Mouse (Mus musculus): ENCODE data around the gene Tfap2b. TPM values are rescaled to one million over a fixed set of nuclear protein-coding genes. Genes with fewer than 3 reads are reported as not detected.

Tfap2b gene
- polyA plus RNA-seq, 1 experiment from 2014 or later, result 3.0 TPM

DNA sequence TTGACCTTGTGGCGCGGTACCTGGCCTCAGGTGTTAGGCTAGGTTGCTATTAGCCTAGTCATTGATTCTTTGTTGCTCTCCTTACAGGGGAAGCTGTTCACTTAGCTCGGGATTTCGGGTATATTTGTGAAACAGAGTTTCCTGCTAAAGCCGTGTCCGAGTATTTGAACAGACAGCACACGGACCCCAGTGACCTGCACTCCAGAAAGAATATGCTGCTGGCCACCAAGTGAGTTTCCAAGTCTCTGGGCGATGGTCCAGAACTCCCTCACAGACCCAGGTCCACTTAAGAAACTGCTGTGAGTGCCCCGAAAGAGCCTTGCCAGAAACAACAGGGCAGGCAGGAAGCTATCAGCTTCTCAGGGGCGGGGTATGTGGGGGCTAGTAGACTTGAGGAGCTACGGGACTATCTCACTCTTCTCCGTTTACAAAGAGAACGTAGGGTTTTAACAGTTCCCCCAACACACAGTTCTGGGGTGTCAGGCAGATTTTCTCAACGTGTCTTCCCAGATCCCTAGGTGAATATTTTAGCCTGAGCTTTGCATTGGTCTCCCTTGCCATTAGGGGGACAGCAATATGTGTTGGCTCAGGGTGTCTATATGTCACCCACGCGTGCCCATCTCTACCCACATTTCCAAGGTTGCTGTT, 22.3 kb downstream of the Tfap2b start:
- no peak overlapping the region for H3K4me3 ChIP-seq (replicated peaks; ENCODE audit: low read length)
- no peak for ATAC-seq
- under 1% methylated on average over 16 of the region's 16 CpGs for WGBS
- no peaks in the 10 kb centered on the region for H3K9me3 ChIP-seq (ENCODE audit: control insufficient read depth, low read length)
- no peak overlapping the region for H3K9ac ChIP-seq (replicated peaks; ENCODE audit: low read depth, low read length)
- H3K27ac ChIP-seq (ENCODE audit: low read length), result no peak overlapping the region
- H3K36me3 ChIP-seq (ENCODE audit: control insufficient read depth, insufficient read depth), result no peaks in the 10 kb centered on the region
- no peaks in the 10 kb centered on the region for H3K4me1 ChIP-seq (replicated peaks; ENCODE audit: control insufficient read depth, insufficient read depth, low read length)
- H3K27me3 ChIP-seq (replicated peaks; ENCODE audit: control insufficient read depth, insufficient read depth, low read length), result peaks cover 76% of the 10 kb centered on the region
- no peak overlapping the region for H3K4me2 ChIP-seq (ENCODE audit: low read length)

DNA sequence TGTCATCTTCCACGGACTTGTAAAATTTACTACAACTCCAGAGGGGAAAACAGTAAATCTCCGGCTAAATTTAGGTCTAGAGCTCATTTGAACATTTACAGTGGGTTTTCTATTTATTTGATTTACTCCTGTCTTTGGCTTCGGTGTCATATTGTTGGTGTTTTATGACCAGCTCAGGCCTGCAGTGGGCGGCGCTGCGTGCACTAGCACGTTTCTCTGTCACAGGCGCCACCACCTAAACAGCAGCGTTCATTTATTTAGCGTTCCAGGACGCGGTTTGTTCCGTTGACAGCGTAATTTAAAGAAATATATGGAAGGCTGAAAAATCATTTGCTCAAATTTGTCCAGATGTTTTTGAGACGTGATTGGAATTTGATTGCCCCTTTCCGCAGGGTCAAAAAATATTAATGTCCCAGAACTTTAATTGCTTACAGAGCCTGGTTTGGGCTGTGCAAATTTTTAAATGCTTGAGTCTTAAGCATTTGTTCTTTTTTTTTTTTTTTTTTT, 22.9 kb downstream of the Tfap2b start:
- WGBS, result 3% methylated on average over 16 of the region's 16 CpGs
- no peak for ATAC-seq

DNA sequence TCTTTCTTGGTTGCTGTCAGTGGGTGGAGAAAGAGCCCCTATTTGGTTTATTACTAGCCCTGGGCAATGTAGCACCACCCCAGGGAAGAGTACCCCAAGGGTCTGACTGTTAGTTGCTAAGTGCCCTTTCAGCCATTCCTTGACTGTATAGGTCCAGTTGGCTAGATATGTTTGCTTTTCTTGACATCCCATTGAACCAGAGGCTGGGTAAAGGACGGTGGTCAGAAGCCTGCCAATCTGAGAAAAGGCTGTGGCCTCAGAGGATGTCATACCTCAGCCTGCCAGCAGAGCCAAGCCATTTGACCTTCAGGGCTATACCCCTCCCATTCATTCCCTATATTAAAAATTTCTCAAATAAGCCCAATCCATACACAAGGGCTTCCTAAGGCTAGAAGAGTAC, 24.0 kb downstream of the Tfap2b start:
- H3K4me1 ChIP-seq (replicated peaks; ENCODE audit: control insufficient read depth, insufficient read depth, low read length), result no peaks in the 10 kb centered on the region
- H3K9ac ChIP-seq (replicated peaks; ENCODE audit: low read depth, low read length), result no peak overlapping the region
- ATAC-seq, result no peak
- no peak overlapping the region for H3K27ac ChIP-seq (ENCODE audit: low read length)
- H3K36me3 ChIP-seq (ENCODE audit: control insufficient read depth, insufficient read depth), result no peaks in the 10 kb centered on the region
- peaks cover 76% of the 10 kb centered on the region for H3K27me3 ChIP-seq (replicated peaks; ENCODE audit: control insufficient read depth, insufficient read depth, low read length)
- WGBS, result 3% methylated on average over 1 of the region's 1 CpGs
- no peaks in the 10 kb centered on the region for H3K9me3 ChIP-seq (ENCODE audit: control insufficient read depth, low read length)
- no peak overlapping the region for H3K4me2 ChIP-seq (ENCODE audit: low read length)
- no peak overlapping the region for H3K4me3 ChIP-seq (replicated peaks; ENCODE audit: low read length)

More for the DNA sequence above, 22.9 kb downstream of the Tfap2b start:
- no peak overlapping the region for H3K4me2 ChIP-seq (ENCODE audit: low read length)
- H3K9ac ChIP-seq (replicated peaks; ENCODE audit: low read depth, low read length), result no peak overlapping the region
- H3K4me1 ChIP-seq (replicated peaks; ENCODE audit: control insufficient read depth, insufficient read depth, low read length), result no peaks in the 10 kb centered on the region
- H3K9me3 ChIP-seq (ENCODE audit: control insufficient read depth, low read length), result no peaks in the 10 kb centered on the region
- H3K4me3 ChIP-seq (replicated peaks; ENCODE audit: low read length), result no peak overlapping the region
- H3K27ac ChIP-seq (ENCODE audit: low read length), result no peak overlapping the region
- H3K27me3 ChIP-seq (replicated peaks; ENCODE audit: control insufficient read depth, insufficient read depth, low read length), result peaks cover 76% of the 10 kb centered on the region
- no peaks in the 10 kb centered on the region for H3K36me3 ChIP-seq (ENCODE audit: control insufficient read depth, insufficient read depth)

DNA sequence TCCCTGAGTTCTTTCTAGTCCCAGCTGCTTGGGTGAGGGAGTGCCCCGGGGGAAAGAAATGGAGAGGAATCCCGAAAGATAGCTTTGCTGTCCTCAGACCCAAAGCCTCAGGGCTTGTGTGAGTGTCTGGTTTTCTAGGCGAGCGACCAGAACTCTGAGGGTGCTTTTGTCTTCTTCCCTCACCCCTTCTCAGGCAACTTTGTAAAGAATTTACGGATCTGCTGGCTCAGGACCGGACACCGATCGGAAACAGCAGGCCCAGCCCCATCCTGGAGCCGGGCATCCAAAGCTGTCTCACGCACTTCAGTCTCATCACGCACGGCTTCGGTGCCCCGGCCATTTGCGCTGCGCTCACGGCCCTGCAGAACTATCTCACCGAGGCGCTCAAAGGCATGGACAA, 25.1 kb downstream of the Tfap2b start:
- no peak overlapping the region for H3K9ac ChIP-seq (replicated peaks; ENCODE audit: low read depth, low read length)
- no peak for ATAC-seq
- H3K27me3 ChIP-seq (replicated peaks; ENCODE audit: control insufficient read depth, insufficient read depth, low read length), result peaks cover 71% of the 10 kb centered on the region
- WGBS, result under 1% methylated on average over 19 of the region's 19 CpGs
- H3K27ac ChIP-seq (ENCODE audit: low read length), result no peak overlapping the region
- H3K36me3 ChIP-seq (ENCODE audit: control insufficient read depth, insufficient read depth), result no peaks in the 10 kb centered on the region
- no peaks in the 10 kb centered on the region for H3K4me1 ChIP-seq (replicated peaks; ENCODE audit: control insufficient read depth, insufficient read depth, low read length)
- no peak overlapping the region for H3K4me3 ChIP-seq (replicated peaks; ENCODE audit: low read length)
- H3K4me2 ChIP-seq (ENCODE audit: low read length), result no peak overlapping the region
- H3K9me3 ChIP-seq (ENCODE audit: control insufficient read depth, low read length), result peaks cover 1% of the 10 kb centered on the region; the same call in 1 of the 2 replicates

DNA sequence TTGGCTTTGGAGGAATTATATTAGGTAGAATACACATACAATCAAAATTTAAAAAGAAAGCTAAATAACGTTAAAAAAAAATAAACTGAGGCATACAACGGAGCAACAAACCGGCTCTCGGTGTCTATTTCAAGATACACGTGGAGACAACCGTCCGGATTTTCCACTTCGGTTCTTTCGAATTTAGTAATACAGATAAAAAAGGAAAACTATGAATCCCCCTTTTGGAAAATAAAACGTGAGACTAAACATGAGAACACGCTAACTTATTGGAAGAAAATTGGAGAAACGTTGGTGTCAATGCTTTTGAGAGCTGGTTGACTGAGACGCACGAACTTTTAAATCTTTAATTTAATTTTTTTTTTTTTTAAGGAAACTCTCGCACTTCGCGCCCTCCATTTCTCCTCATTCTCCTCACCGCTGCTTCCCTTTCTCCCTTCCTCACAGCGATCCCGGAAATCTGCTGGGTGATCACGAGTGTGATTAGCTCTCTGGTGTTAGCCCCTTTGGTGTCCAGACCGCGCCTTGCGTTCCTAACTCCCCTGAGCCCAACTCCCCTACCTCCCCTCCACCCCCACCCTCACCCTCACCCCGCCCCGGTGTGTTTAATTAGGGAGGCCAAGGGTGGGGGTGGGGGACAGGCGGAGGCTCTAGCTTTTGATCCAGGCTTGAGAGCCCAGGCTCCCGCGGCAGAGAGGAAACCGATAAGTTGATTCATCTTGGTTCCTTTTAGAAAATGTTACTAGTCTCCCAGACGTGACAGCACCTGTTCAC, 25.9 kb downstream of the Tfap2b start:
- peaks cover 69% of the 10 kb centered on the region for H3K27me3 ChIP-seq (replicated peaks; ENCODE audit: control insufficient read depth, insufficient read depth, low read length)
- H3K4me3 ChIP-seq (replicated peaks; ENCODE audit: low read length), result no peak overlapping the region
- H3K27ac ChIP-seq (ENCODE audit: low read length), result no peak overlapping the region
- no peak overlapping the region for H3K9ac ChIP-seq (replicated peaks; ENCODE audit: low read depth, low read length)
- no peaks in the 10 kb centered on the region for H3K4me1 ChIP-seq (replicated peaks; ENCODE audit: control insufficient read depth, insufficient read depth, low read length)
- H3K36me3 ChIP-seq (ENCODE audit: control insufficient read depth, insufficient read depth), result no peaks in the 10 kb centered on the region
- H3K4me2 ChIP-seq (ENCODE audit: low read length), result no peak overlapping the region
- peaks cover 3% of the 10 kb centered on the region; the same call in 1 of the 2 replicates for H3K9me3 ChIP-seq (ENCODE audit: control insufficient read depth, low read length)
- ATAC-seq, result no peak
- under 1% methylated on average over 31 of the region's 31 CpGs for WGBS

DNA sequence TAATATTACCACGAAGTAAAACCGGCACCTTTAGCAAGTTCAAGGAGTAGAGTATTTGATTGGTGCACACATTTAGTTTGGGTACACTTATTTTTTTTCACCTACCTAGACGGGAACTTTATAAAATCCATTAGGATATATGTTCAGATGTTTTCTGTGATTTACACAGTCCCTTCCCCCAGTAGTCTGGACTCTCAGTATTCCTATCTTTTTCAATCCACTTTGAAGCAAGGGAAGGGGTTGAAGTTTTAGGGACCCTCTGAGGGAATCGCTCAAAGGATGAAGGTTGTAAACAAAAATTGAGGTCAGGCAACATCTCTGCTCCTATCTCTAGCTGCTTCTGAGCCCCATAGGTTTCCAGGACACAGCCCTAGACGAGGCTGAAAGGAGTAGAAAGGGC, 27.3 kb downstream of the Tfap2b start:
- no peak overlapping the region for H3K27ac ChIP-seq (ENCODE audit: low read length)
- peaks cover 3% of the 10 kb centered on the region; the same call in 1 of the 2 replicates for H3K9me3 ChIP-seq (ENCODE audit: control insufficient read depth, low read length)
- H3K27me3 ChIP-seq (replicated peaks; ENCODE audit: control insufficient read depth, insufficient read depth, low read length), result peaks cover 76% of the 10 kb centered on the region
- ATAC-seq, result no peak
- 4% methylated on average over 5 of the region's 5 CpGs for WGBS
- H3K36me3 ChIP-seq (ENCODE audit: control insufficient read depth, insufficient read depth), result no peaks in the 10 kb centered on the region
- no peak overlapping the region for H3K9ac ChIP-seq (replicated peaks; ENCODE audit: low read depth, low read length)
- peaks cover 1% of the 10 kb centered on the region; the same call in 1 of the 2 replicates for H3K4me1 ChIP-seq (replicated peaks; ENCODE audit: control insufficient read depth, insufficient read depth, low read length)
- no peak overlapping the region for H3K4me3 ChIP-seq (replicated peaks; ENCODE audit: low read length)
- no peak overlapping the region for H3K4me2 ChIP-seq (ENCODE audit: low read length)

DNA sequence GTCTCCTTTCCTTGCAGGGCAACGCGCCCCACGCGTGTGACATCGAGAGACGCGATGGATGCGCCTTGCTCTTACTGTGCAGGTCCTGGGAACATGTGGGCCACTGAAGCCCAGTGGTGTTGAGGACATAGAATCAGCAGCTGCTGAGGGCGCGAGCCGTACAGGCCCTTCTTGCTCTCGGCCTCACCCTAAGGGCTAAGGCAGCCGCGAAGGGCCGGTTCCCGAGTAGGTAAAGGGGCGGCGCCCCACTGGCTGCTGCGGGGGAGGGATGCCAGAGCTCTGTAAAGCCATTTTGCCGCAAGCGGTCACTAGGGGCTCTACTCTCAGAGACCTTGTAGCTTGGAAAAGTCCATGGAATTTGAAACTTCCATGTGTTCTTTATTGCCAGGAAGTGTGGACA, 27.9 kb downstream of the Tfap2b start:
- H3K9ac ChIP-seq (replicated peaks; ENCODE audit: low read depth, low read length), result no peak overlapping the region
- H3K4me3 ChIP-seq (replicated peaks; ENCODE audit: low read length), result no peak overlapping the region
- H3K36me3 ChIP-seq (ENCODE audit: control insufficient read depth, insufficient read depth), result no peaks in the 10 kb centered on the region
- H3K27ac ChIP-seq (ENCODE audit: low read length), result no peak overlapping the region
- peaks cover 3% of the 10 kb centered on the region; the same call in 1 of the 2 replicates for H3K9me3 ChIP-seq (ENCODE audit: control insufficient read depth, low read length)
- peaks cover 77% of the 10 kb centered on the region for H3K27me3 ChIP-seq (replicated peaks; ENCODE audit: control insufficient read depth, insufficient read depth, low read length)
- peaks cover 6% of the 10 kb centered on the region; the same call in 1 of the 2 replicates for H3K4me1 ChIP-seq (replicated peaks; ENCODE audit: control insufficient read depth, insufficient read depth, low read length)
- no peak overlapping the region for H3K4me2 ChIP-seq (ENCODE audit: low read length)
- ATAC-seq, result no peak
- 1% methylated on average over 21 of the region's 21 CpGs for WGBS

DNA sequence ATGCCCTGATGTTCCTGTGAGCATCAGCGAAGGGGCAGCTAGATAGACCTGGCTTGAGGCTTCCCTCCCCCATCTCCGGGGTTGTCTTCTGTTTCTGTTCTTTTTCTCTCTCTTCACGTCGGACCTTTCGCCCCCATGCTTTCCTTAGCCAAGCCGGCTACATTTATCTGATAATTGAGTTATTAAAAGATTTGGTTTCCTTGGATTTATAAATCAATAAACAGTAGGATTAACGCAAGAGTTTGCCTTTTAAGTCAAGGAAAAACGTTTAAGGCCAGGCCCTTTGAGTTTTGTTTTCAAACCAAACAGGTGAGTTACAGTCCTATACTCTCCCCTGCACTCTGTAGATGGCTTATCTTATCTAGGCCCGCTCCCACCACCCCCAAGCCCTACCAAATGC, 28.3 kb downstream of the Tfap2b start:
- Histone ChIP-seq H3K4me3 (replicated peaks; ENCODE audit: low read length) (no peak overlapping the region), H3K4me2 (ENCODE audit: low read length) (no peak overlapping the region), H3K9me3 (ENCODE audit: control insufficient read depth, low read length) (peaks cover 3% of the 10 kb centered on the region; the same call in 1 of the 2 replicates), H3K36me3 (ENCODE audit: control insufficient read depth, insufficient read depth) (no peaks in the 10 kb centered on the region), H3K27ac (ENCODE audit: low read length) (no peak overlapping the region), H3K4me1 (replicated peaks; ENCODE audit: control insufficient read depth, insufficient read depth, low read length) (peaks cover 6% of the 10 kb centered on the region; the same call in 1 of the 2 replicates), H3K9ac (replicated peaks; ENCODE audit: low read depth, low read length) (no peak overlapping the region), H3K27me3 (replicated peaks; ENCODE audit: control insufficient read depth, insufficient read depth, low read length) (peaks cover 77% of the 10 kb centered on the region)
- WGBS, result under 1% methylated on average over 9 of the region's 9 CpGs
- ATAC-seq, result no peak

DNA sequence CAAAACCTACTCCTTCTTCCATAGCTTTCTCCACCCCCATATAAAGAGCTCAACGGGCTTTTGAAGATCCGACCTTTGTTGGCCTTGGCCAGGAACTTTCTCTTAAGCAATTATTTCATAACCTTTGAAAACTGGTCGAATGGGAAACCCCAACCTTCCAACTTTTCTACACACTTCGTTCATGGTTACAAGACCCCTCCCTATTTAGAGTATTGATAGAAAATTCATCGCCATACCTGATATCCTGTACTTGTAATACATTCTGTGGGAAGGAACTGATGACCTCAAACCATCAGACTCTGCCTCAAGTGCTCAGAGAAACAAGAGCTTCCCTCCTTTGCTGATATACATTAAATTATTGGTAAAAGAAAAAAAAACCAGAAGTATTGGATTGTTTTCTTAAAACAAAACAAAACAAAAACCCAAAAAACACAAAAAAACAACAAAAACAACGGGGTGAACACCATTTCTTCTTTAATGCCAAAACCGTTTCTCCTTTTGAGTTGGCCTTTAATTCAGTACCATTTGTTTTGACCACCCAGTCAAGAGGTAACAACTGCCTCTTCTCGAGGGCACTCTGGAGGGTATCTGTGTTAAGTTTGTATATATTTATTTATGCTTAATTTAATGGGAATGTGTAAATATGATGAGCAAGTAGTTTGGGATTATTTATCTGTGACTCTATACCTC, 29.2 kb downstream of the Tfap2b start:
- 5% methylated on average over 8 of the region's 8 CpGs for WGBS
- no peak overlapping the region for H3K27ac ChIP-seq (ENCODE audit: low read length)
- no peak for ATAC-seq
- no peak overlapping the region for H3K4me2 ChIP-seq (ENCODE audit: low read length)
- H3K4me3 ChIP-seq (replicated peaks; ENCODE audit: low read length), result no peak overlapping the region
- H3K9ac ChIP-seq (replicated peaks; ENCODE audit: low read depth, low read length), result no peak overlapping the region
- peaks cover 78% of the 10 kb centered on the region for H3K27me3 ChIP-seq (replicated peaks; ENCODE audit: control insufficient read depth, insufficient read depth, low read length)
- peaks cover 3% of the 10 kb centered on the region; the same call in 1 of the 2 replicates for H3K9me3 ChIP-seq (ENCODE audit: control insufficient read depth, low read length)
- no peaks in the 10 kb centered on the region for H3K36me3 ChIP-seq (ENCODE audit: control insufficient read depth, insufficient read depth)
- peaks cover 6% of the 10 kb centered on the region; the same call in 1 of the 2 replicates for H3K4me1 ChIP-seq (replicated peaks; ENCODE audit: control insufficient read depth, insufficient read depth, low read length)
